ENCODE assay signal across 15 mouse cellular contexts in genomic region chr8:120032549-120033208, GRCm38 (mm10). TPM values are rescaled to one million over a fixed set of nuclear protein-coding genes. Genes with fewer than 3 reads are reported as not detected.
A peak's percentile ranks its signal among the peaks of the same experiment; 100 is the strongest.
DNase-seq lines count a peak whose midpoint lies in the region; ATAC-seq and TF ChIP-seq lines count a peak whose summit lies in the region.
"Had no signal": no experiment of that assay in that cellular context is flagged by ENCODE, and none has a peak within 500 bp of the region (broad histone marks: within the 10 kb centered on the region; RNA-seq: fewer than 3 reads in every experiment).

No protein-coding gene starts in this region.

- H3K4me1 ChIP-seq in thymus, adult 2 months (replicated peaks; ENCODE audit: control insufficient read depth, insufficient read depth, low read length) = peaks cover 24% of the 10 kb centered on the region

- no peak for ATAC-seq in CD4-positive, CD25-positive, alpha-beta regulatory T cell, adult 4 months
- peak; percentile 6 to 37; a peak in 1 of 4 replicates for ATAC-seq in hematopoietic stem cell, adult 5-6 weeks (replicated peaks in 1 of 2; ENCODE audit: insufficient read depth in 1 of 2, low FRiP score in 2 of 2, low TSS enrichment in 1 of 2, low read depth in 1 of 2, poor library complexity in 2 of 2, severe bottlenecking in 2 of 2)
- ATAC-seq in erythroid progenitor cell, adult 5-6 weeks (replicated peaks; ENCODE audit: low FRiP score, poor library complexity, severe bottlenecking) = no peak

- H3K36me3 ChIP-seq in thymus, adult 2 months (ENCODE audit: control insufficient read depth, insufficient read depth, low read length) = no peaks in the 10 kb centered on the region
- H3K36me3 ChIP-seq: liver, embryonic 15.5 days had no signal

- DNase-seq in CD4-positive, CD25-positive, alpha-beta regulatory T cell, adult 2 months (ENCODE audit: low read depth, low spot score) = peak; percentile 38
- DNase-seq in 3T3-L1 (ENCODE audit: low read depth, low spot score) = peak; percentile 67
- DNase-seq in thymus, adult 2 months = peak; percentile 80
- DNase-seq in retina, embryonic 14.5 days (ENCODE audit: low spot score) = no peak
- no peak for DNase-seq in gastrocnemius, adult 8-10 months (ENCODE audit: low spot score in 2 of 2)
- DNase-seq: adrenal gland, postnatal 36 days; cerebellum, adult 11 months; lung, postnatal 4 days; midbrain, embryonic 14.5 days; right cerebral cortex, postnatal 4 days had no signal

- H3K27ac ChIP-seq in thymus, adult 2 months (ENCODE audit: control insufficient read depth, insufficient read depth, low read length) = peak overlapping the region; percentile 89
- H3K27ac ChIP-seq: layer of hippocampus, adult 2 months; liver, embryonic 15.5 days had no signal

- WGBS in thymus, adult 2 months = 22% methylated on average over 5 of the region's 5 CpGs

- H3K27me3 ChIP-seq in thymus, adult 2 months (ENCODE audit: control insufficient read depth, insufficient read depth, low read length) = no peaks in the 10 kb centered on the region
- H3K27me3 ChIP-seq: liver, embryonic 15.5 days had no signal

- TF ChIP-seq POLR2A in thymus, adult 2 months (IDR thresholded peaks at IDR 0.05; ENCODE audit: control insufficient read depth, extremely low read depth, insufficient read depth, low read length, poor library complexity) = 0 out of 2 replicates have a peak, but pooled peaks have one; percentile 12

- no peak overlapping the region for H3K4me3 ChIP-seq in thymus, adult 2 months (ENCODE audit: control insufficient read depth, insufficient read depth, low read length)
- H3K4me3 ChIP-seq: layer of hippocampus, adult 2 months; liver, embryonic 15.5 days had no signal

- TF ChIP-seq CTCF in thymus, adult 2 months (IDR thresholded peaks at IDR 0.05; ENCODE audit: borderline replicate concordance, control insufficient read depth, extremely low read depth, insufficient read depth, low read length, poor library complexity) = no peak

RNA-seq across cellular contexts. Expression of gene Crispld2, which starts 40.4 kb away (rescaled TPM):
- under 1 TPM; 0.11 to 0.14 TPM for polyA plus RNA-seq in CD4-positive, CD25-positive, alpha-beta regulatory T cell, adult 4 months (2017; shearing (Covaris generic))
- 2.1 and 6.6 TPM in 2 replicates for total RNA-seq in hematopoietic stem cell, adult 5-6 weeks (2017)
- polyA plus RNA-seq in thymus, adult 2 months (2012; rRNA removed) = 7.6 TPM in 2 replicates
- total RNA-seq in erythroid progenitor cell, adult 5-6 weeks (2015; ENCODE audit: low replicate concordance) = 2.2 and 4.6 TPM in 2 replicates
- total RNA-seq in erythroid progenitor cell, adult 5-6 weeks (2017; ENCODE audit: low replicate concordance) = 1.9 and 2.1 TPM in 2 replicates
- 10 to 100 TPM in 1 of 4 experiments, 1 to 10 TPM in 3; 5.3 to 13.6 (median 8.1) TPM for total RNA-seq in gastrocnemius, adult 8-10 months (2022)

Comparison
In these comparisons a context has a peak if more than half of its experiments do, and no peak if none do; other contexts are left out.
1. DNase-seq: peak in CD4-positive, CD25-positive, alpha-beta regulatory T cell, adult 2 months (single experiment), 3T3-L1 (single experiment) and thymus, adult 2 months (single experiment); none in retina, embryonic 14.5 days (single experiment) and gastrocnemius, adult 8-10 months (0 of 2).
2. ATAC-seq: peak in hematopoietic stem cell, adult 5-6 weeks (2 of 2); none in CD4-positive, CD25-positive, alpha-beta regulatory T cell, adult 4 months (single experiment) and erythroid progenitor cell, adult 5-6 weeks (single experiment).